Mouse (Mus musculus): ENCODE measurements at regions not wholly inside any gene's neighbourhood (a gene's known extent, or its start where the extent isn't known, plus 50 kb on each side); places are given as distances from the start of the nearest gene placed in this dataset.

DNA sequence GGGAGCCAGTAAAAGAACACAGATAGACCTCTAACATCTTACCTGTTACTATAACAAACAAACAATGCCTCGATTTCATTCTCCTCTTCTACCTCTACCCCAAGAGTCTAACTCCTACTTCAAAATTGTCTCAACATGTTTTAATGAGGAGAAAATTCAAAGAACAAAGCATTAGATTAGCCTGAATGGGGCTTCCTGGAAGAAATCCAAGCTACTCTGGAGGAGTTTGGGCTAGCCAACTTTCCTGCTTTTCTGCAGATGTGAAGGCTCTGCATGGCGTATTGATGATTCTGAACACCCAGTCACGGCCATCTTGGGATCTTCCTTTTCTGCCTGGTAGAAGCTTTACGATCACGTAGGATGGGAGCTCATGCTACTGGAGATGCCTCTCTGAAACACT lies 62.9 kb upstream of the Boc start:
- Histone ChIP-seq H3K36me3 (ENCODE audit: control insufficient read depth, insufficient read depth, low read length) (no peaks in the 10 kb centered on the region), H3K4me3 (ENCODE audit: control insufficient read depth, insufficient read depth, low read length) (no peak overlapping the region), H3K4me1 (replicated peaks; ENCODE audit: control insufficient read depth, insufficient read depth, low read length) (no peaks in the 10 kb centered on the region), H3K27ac (ENCODE audit: control insufficient read depth, insufficient read depth, low read length) (no peak overlapping the region), H3K27me3 (ENCODE audit: control insufficient read depth, insufficient read depth, low read length) (no peaks in the 10 kb centered on the region)
- 93% methylated on average over 5 of the region's 5 CpGs for WGBS
- TF ChIP-seq POLR2A (IDR thresholded peaks at IDR 0.05; ENCODE audit: control insufficient read depth, extremely low read depth, insufficient read depth, low read length, poor library complexity) (no peak), CTCF (IDR thresholded peaks at IDR 0.05; ENCODE audit: borderline replicate concordance, control insufficient read depth, extremely low read depth, insufficient read depth, low read length, poor library complexity) (no peak)
- DNase-seq, result no peak

DNA sequence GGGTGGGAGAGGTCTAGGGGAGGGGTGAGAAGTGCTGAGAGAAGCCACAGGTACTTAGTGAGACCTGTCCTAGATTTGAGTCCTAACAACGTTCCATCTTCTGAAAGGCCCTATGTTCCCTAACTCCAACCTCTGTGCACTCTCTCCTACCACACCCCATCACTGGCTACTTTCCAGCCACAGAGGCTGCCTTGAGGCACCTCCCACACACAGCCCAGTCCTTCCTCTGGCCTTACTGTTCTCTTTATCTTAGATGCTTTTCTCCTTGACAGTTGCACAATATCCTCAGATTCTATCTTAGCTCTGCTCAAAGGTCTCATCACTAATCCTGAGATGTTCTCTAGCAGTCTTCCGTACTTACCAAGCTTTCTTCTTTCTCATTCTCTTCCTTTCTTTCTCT lies 61.8 kb upstream of the Boc start:
- TF ChIP-seq POLR2A (IDR thresholded peaks at IDR 0.05; ENCODE audit: control insufficient read depth, extremely low read depth, insufficient read depth, low read length, poor library complexity), result no peak
- no peak for TF ChIP-seq CTCF (IDR thresholded peaks at IDR 0.05; ENCODE audit: borderline replicate concordance, control insufficient read depth, extremely low read depth, insufficient read depth, low read length, poor library complexity)
- H3K27ac ChIP-seq (ENCODE audit: control insufficient read depth, insufficient read depth, low read length), result no peak overlapping the region
- WGBS, result 95% methylated on average over 2 of the region's 2 CpGs
- H3K27me3 ChIP-seq (ENCODE audit: control insufficient read depth, insufficient read depth, low read length), result no peaks in the 10 kb centered on the region
- H3K4me1 ChIP-seq (replicated peaks; ENCODE audit: control insufficient read depth, insufficient read depth, low read length), result no peaks in the 10 kb centered on the region
- no peak for DNase-seq
- no peaks in the 10 kb centered on the region for H3K36me3 ChIP-seq (ENCODE audit: control insufficient read depth, insufficient read depth, low read length)
- H3K4me3 ChIP-seq (ENCODE audit: control insufficient read depth, insufficient read depth, low read length), result no peak overlapping the region

DNA sequence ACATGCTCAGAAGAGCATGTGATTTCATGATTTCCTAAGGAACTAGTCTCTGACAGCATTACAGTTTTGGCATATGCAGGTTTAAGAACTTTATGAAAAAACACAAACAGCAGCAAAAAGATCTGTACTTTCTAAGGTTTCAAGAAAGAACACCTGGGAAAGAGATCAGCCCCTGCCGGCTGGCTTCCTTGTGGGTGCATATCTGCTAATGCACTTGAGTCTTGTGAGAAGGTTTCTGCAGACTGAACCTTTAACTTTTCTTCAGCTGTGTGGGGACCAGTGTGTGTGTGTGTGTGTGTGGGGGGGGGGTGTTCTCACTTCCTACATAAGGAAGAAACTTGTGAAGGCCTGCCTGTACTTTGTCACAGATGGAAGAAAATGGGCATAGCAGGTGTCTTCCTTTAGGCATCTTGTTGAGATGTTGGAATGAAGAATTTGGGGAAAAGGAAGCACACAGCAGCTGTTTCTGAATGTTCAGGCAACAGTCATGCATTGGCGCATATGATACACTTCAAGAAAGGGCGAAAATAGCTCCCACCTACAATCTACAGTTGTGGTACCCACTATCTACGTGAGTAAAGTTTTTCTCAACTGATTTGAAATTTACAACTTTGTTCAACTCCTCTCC lies 60.9 kb upstream of the Boc start:
- Histone ChIP-seq H3K36me3 (ENCODE audit: control insufficient read depth, insufficient read depth, low read length) (no peaks in the 10 kb centered on the region), H3K27me3 (ENCODE audit: control insufficient read depth, insufficient read depth, low read length) (no peaks in the 10 kb centered on the region), H3K4me1 (replicated peaks; ENCODE audit: control insufficient read depth, insufficient read depth, low read length) (no peaks in the 10 kb centered on the region), H3K4me3 (ENCODE audit: control insufficient read depth, insufficient read depth, low read length) (no peak overlapping the region), H3K27ac (ENCODE audit: control insufficient read depth, insufficient read depth, low read length) (no peak overlapping the region)
- no peak for DNase-seq
- TF ChIP-seq CTCF (IDR thresholded peaks at IDR 0.05; ENCODE audit: borderline replicate concordance, control insufficient read depth, extremely low read depth, insufficient read depth, low read length, poor library complexity) (no peak), POLR2A (IDR thresholded peaks at IDR 0.05; ENCODE audit: control insufficient read depth, extremely low read depth, insufficient read depth, low read length, poor library complexity) (no peak)
- 86% methylated on average over 4 of the region's 4 CpGs for WGBS

DNA sequence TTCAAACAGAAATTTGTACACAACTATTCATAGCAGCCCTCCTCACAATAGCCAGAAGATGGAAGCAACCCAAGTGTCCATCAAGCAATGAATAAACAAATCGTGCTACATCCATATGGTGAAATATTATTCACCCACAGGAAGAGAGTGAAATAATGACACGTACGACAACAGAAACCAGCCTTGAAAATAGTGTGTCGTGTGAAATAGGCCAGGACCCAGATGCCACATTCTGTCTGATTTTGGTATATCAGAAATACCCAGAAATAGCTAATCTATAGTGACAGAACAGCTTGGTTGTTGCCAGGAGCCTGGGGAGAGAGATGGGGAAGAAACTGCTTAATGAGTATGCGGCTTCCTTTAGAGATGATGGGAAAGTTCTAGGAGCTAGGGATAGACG lies 58.3 kb upstream of the Boc start:
- Histone ChIP-seq H3K4me3 (ENCODE audit: control insufficient read depth, insufficient read depth, low read length) (no peak overlapping the region), H3K27ac (ENCODE audit: control insufficient read depth, insufficient read depth, low read length) (no peak overlapping the region), H3K36me3 (ENCODE audit: control insufficient read depth, insufficient read depth, low read length) (no peaks in the 10 kb centered on the region), H3K27me3 (ENCODE audit: control insufficient read depth, insufficient read depth, low read length) (no peaks in the 10 kb centered on the region), H3K4me1 (replicated peaks; ENCODE audit: control insufficient read depth, insufficient read depth, low read length) (no peaks in the 10 kb centered on the region)
- TF ChIP-seq CTCF (IDR thresholded peaks at IDR 0.05; ENCODE audit: borderline replicate concordance, control insufficient read depth, extremely low read depth, insufficient read depth, low read length, poor library complexity) (no peak), POLR2A (IDR thresholded peaks at IDR 0.05; ENCODE audit: control insufficient read depth, extremely low read depth, insufficient read depth, low read length, poor library complexity) (no peak)
- WGBS, result 91% methylated on average over 6 of the region's 6 CpGs
- DNase-seq, result no peak

DNA sequence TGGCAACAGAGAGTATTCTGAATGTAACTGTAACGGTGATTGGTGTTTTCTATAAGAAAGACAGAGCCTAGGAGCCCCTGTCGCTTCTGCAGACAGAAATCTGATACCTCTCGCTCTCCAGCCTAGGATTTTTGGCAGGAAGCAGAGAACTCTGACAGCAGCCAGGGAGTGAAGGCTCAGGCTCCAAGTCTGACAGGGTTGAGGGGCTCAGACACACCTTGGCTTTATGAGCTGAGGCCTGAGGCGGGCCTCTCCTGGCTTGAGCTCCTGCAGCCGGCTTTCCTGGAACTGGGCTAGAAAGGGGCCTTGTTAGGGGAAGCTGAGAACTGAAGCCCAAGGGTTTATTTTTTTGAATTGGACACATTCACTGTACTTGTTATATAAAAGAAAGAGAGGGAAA lies 57.7 kb upstream of the Boc start:
- no peaks in the 10 kb centered on the region for H3K4me1 ChIP-seq (replicated peaks; ENCODE audit: control insufficient read depth, insufficient read depth, low read length)
- no peak for DNase-seq
- H3K4me3 ChIP-seq (ENCODE audit: control insufficient read depth, insufficient read depth, low read length), result no peak overlapping the region
- WGBS, result 82% methylated on average over 5 of the region's 5 CpGs
- no peak overlapping the region for H3K27ac ChIP-seq (ENCODE audit: control insufficient read depth, insufficient read depth, low read length)
- no peaks in the 10 kb centered on the region for H3K27me3 ChIP-seq (ENCODE audit: control insufficient read depth, insufficient read depth, low read length)
- TF ChIP-seq CTCF (IDR thresholded peaks at IDR 0.05; ENCODE audit: borderline replicate concordance, control insufficient read depth, extremely low read depth, insufficient read depth, low read length, poor library complexity) (no peak), POLR2A (IDR thresholded peaks at IDR 0.05; ENCODE audit: control insufficient read depth, extremely low read depth, insufficient read depth, low read length, poor library complexity) (no peak)
- H3K36me3 ChIP-seq (ENCODE audit: control insufficient read depth, insufficient read depth, low read length), result no peaks in the 10 kb centered on the region

GRCm38 (mm10) chr16:44615878-44616206 lies 57.1 kb upstream of the Boc start:
- Histone ChIP-seq H3K27ac (ENCODE audit: control insufficient read depth, insufficient read depth, low read length) (no peak overlapping the region), H3K4me3 (ENCODE audit: control insufficient read depth, insufficient read depth, low read length) (no peak overlapping the region), H3K4me1 (replicated peaks; ENCODE audit: control insufficient read depth, insufficient read depth, low read length) (no peaks in the 10 kb centered on the region), H3K36me3 (ENCODE audit: control insufficient read depth, insufficient read depth, low read length) (no peaks in the 10 kb centered on the region), H3K27me3 (ENCODE audit: control insufficient read depth, insufficient read depth, low read length) (no peaks in the 10 kb centered on the region)
- DNase-seq, result no peak
- 58% methylated on average over 3 of the region's 3 CpGs for whole genome bisulfite sequencing
- no peak for TF ChIP-seq CTCF (IDR thresholded peaks at IDR 0.05; ENCODE audit: borderline replicate concordance, control insufficient read depth, extremely low read depth, insufficient read depth, low read length, poor library complexity)
- no peak for TF ChIP-seq POLR2A (IDR thresholded peaks at IDR 0.05; ENCODE audit: control insufficient read depth, extremely low read depth, insufficient read depth, low read length, poor library complexity)
